Mouse (Mus musculus): ENCODE data around the gene Unc5b. TPM values are rescaled to one million over a fixed set of nuclear protein-coding genes. Genes with fewer than 3 reads are reported as not detected.

The Unc5b gene
- polyA plus RNA-seq, 1 experiment from 2014 or later, result 10.0 TPM

GRCm38 (mm10) chr10:60796474-60796873 is 34.9 kb downstream of the Unc5b start:
- no peak overlapping the region for H3K27ac ChIP-seq (ENCODE audit: low read length)
- H3K4me3 ChIP-seq (ENCODE audit: low read length), result no peak overlapping the region
- H3K9ac ChIP-seq (ENCODE audit: low read length), result no peak overlapping the region
- H3K27me3 ChIP-seq (ENCODE audit: control insufficient read depth, insufficient read depth, low read length), result no peaks in the 10 kb centered on the region
- H3K36me3 ChIP-seq (ENCODE audit: control insufficient read depth, insufficient read depth), result no peaks in the 10 kb centered on the region
- H3K4me2 ChIP-seq (ENCODE audit: low read depth, low read length), result no peak overlapping the region
- no peak for ATAC-seq (replicated peaks; ENCODE audit: extremely low read depth, insufficient read depth, low FRiP score)
- H3K4me1 ChIP-seq (ENCODE audit: control insufficient read depth, insufficient read depth, low read length), result peaks cover 61% of the 10 kb centered on the region
- no peaks in the 10 kb centered on the region for H3K9me3 ChIP-seq (replicated peaks; ENCODE audit: control insufficient read depth, low read length)
- 70% methylated on average over 7 of the region's 7 CpGs for WGBS

DNA sequence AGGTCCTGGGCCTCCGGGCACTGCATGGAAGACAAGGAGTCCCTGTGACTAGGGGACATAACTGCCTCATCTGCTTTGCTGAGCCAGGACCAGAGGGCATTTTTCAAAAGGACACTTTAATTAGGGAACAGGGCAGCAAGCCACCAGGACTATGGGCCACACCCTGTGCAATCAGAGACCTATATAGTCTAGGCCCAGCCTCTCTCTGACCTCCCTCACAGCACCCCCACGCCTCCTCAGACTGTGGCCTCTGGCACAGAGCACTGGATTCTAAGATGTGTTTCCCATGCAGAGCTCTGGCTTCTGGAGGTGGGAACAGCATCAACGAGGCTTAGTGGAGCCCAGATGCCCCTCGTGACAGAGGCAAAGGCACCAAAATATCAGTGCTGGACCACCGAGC is 35.4 kb downstream of the Unc5b start:
- H3K9ac ChIP-seq (ENCODE audit: low read length), result no peak overlapping the region

GRCm38 (mm10) chr10:60794792-60795191 is 36.6 kb downstream of the Unc5b start:
- Histone ChIP-seq H3K27me3 (ENCODE audit: control insufficient read depth, insufficient read depth, low read length) (no peaks in the 10 kb centered on the region), H3K27ac (ENCODE audit: low read length) (peak overlapping the region; percentile 62), H3K36me3 (ENCODE audit: control insufficient read depth, insufficient read depth) (no peaks in the 10 kb centered on the region), H3K9me3 (replicated peaks; ENCODE audit: control insufficient read depth, low read length) (no peaks in the 10 kb centered on the region), H3K9ac (ENCODE audit: low read length) (0 out of 2 replicates have a peak overlapping the region, but pooled peaks have one; percentile 39), H3K4me3 (ENCODE audit: low read length) (no peak overlapping the region), H3K4me1 (ENCODE audit: control insufficient read depth, insufficient read depth, low read length) (peaks cover 46% of the 10 kb centered on the region), H3K4me2 (ENCODE audit: low read depth, low read length) (no peak overlapping the region)
- no peak for ATAC-seq (replicated peaks; ENCODE audit: extremely low read depth, insufficient read depth, low FRiP score)
- WGBS, result 67% methylated on average over 8 of the region's 8 CpGs

More for the DNA sequence above, 35.4 kb downstream of the Unc5b start:
- no peak overlapping the region for H3K4me3 ChIP-seq (ENCODE audit: low read length)
- no peak overlapping the region for H3K4me2 ChIP-seq (ENCODE audit: low read depth, low read length)
- no peak overlapping the region for H3K27ac ChIP-seq (ENCODE audit: low read length)
- no peaks in the 10 kb centered on the region for H3K36me3 ChIP-seq (ENCODE audit: control insufficient read depth, insufficient read depth)
- no peaks in the 10 kb centered on the region for H3K9me3 ChIP-seq (replicated peaks; ENCODE audit: control insufficient read depth, low read length)
- 54% methylated on average over 5 of the region's 5 CpGs for WGBS
- H3K27me3 ChIP-seq (ENCODE audit: control insufficient read depth, insufficient read depth, low read length), result no peaks in the 10 kb centered on the region
- no peak for ATAC-seq (replicated peaks; ENCODE audit: extremely low read depth, insufficient read depth, low FRiP score)
- peaks cover 57% of the 10 kb centered on the region for H3K4me1 ChIP-seq (ENCODE audit: control insufficient read depth, insufficient read depth, low read length)

GRCm38 (mm10) chr10:60794374-60794773 is 37.0 kb downstream of the Unc5b start:
- WGBS, result 65% methylated on average over 11 of the region's 11 CpGs
- Histone ChIP-seq H3K4me2 (ENCODE audit: low read depth, low read length) (no peak overlapping the region), H3K9me3 (replicated peaks; ENCODE audit: control insufficient read depth, low read length) (no peaks in the 10 kb centered on the region), H3K36me3 (ENCODE audit: control insufficient read depth, insufficient read depth) (no peaks in the 10 kb centered on the region), H3K4me3 (ENCODE audit: low read length) (no peak overlapping the region), H3K4me1 (ENCODE audit: control insufficient read depth, insufficient read depth, low read length) (peaks cover 47% of the 10 kb centered on the region), H3K27ac (ENCODE audit: low read length) (peak overlapping the region; percentile 62), H3K9ac (ENCODE audit: low read length) (0 out of 2 replicates have a peak overlapping the region, but pooled peaks have one; percentile 39), H3K27me3 (ENCODE audit: control insufficient read depth, insufficient read depth, low read length) (no peaks in the 10 kb centered on the region)
- no peak for ATAC-seq (replicated peaks; ENCODE audit: extremely low read depth, insufficient read depth, low FRiP score)

DNA sequence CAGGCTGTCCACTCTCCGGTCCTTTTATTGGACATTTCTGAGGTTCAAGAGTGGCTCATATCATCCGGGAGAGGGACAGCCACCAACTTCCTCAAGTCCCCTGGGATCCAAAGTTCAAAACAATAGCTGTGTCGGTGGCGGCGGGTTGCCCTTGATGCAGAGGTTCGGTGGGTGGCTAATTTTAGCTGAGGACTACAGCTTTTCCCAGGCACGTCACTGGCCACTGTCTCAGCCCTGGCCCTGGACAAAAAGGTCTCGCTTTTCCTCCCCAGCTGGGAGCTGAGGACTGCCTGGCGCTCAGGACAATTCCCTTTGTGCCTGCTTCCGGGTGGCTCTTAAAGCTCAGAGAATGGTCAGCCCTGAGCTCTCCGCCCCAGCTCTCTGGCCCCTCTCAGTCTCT is 38.5 kb downstream of the Unc5b start:
- Histone ChIP-seq H3K9ac (ENCODE audit: low read length) (peak overlapping the region; percentile 46), H3K9me3 (replicated peaks; ENCODE audit: control insufficient read depth, low read length) (no peaks in the 10 kb centered on the region), H3K4me1 (ENCODE audit: control insufficient read depth, insufficient read depth, low read length) (peaks cover 41% of the 10 kb centered on the region), H3K36me3 (ENCODE audit: control insufficient read depth, insufficient read depth) (no peaks in the 10 kb centered on the region), H3K27ac (ENCODE audit: low read length) (peak overlapping the region; percentile 81), H3K4me3 (ENCODE audit: low read length) (0 out of 2 replicates have a peak overlapping the region, but pooled peaks have one; percentile 6), H3K27me3 (ENCODE audit: control insufficient read depth, insufficient read depth, low read length) (no peaks in the 10 kb centered on the region), H3K4me2 (ENCODE audit: low read depth, low read length) (peak overlapping the region; percentile 37)
- WGBS, result 16% methylated on average over 11 of the region's 11 CpGs
- ATAC-seq (replicated peaks; ENCODE audit: extremely low read depth, insufficient read depth, low FRiP score), result peak; percentile 61; the same call in 1 of the 2 replicates

- Histone ChIP-seq H3K4me2 (ENCODE audit: low read depth, low read length) (peak overlapping the region; percentile 37; the same call in 1 of the 2 replicates), H3K4me1 (ENCODE audit: control insufficient read depth, insufficient read depth, low read length) (peaks cover 43% of the 10 kb centered on the region), H3K27ac (ENCODE audit: low read length) (peak overlapping the region; percentile 81), H3K27me3 (ENCODE audit: control insufficient read depth, insufficient read depth, low read length) (no peaks in the 10 kb centered on the region), H3K9me3 (replicated peaks; ENCODE audit: control insufficient read depth, low read length) (no peaks in the 10 kb centered on the region), H3K4me3 (ENCODE audit: low read length) (no peak overlapping the region), H3K36me3 (ENCODE audit: control insufficient read depth, insufficient read depth) (no peaks in the 10 kb centered on the region), H3K9ac (ENCODE audit: low read length) (peak overlapping the region; percentile 46)
- 43% methylated on average over 10 of the region's 10 CpGs for WGBS
- ATAC-seq (replicated peaks; ENCODE audit: extremely low read depth, insufficient read depth, low FRiP score), result no peak
Observed at GRCm38 (mm10) chr10:60792365-60792764, 39.0 kb downstream of the Unc5b start.

- Histone ChIP-seq H3K4me3 (ENCODE audit: low read length) (no peak overlapping the region), H3K36me3 (ENCODE audit: control insufficient read depth, insufficient read depth) (no peaks in the 10 kb centered on the region), H3K4me1 (ENCODE audit: control insufficient read depth, insufficient read depth, low read length) (peaks cover 40% of the 10 kb centered on the region), H3K9me3 (replicated peaks; ENCODE audit: control insufficient read depth, low read length) (no peaks in the 10 kb centered on the region), H3K9ac (ENCODE audit: low read length) (no peak overlapping the region), H3K27ac (ENCODE audit: low read length) (no peak overlapping the region), H3K27me3 (ENCODE audit: control insufficient read depth, insufficient read depth, low read length) (no peaks in the 10 kb centered on the region), H3K4me2 (ENCODE audit: low read depth, low read length) (no peak overlapping the region)
- no peak for ATAC-seq (replicated peaks; ENCODE audit: extremely low read depth, insufficient read depth, low FRiP score)
- WGBS, result 74% methylated on average over 6 of the region's 6 CpGs
Observed at GRCm38 (mm10) chr10:60790912-60791311, 40.5 kb downstream of the Unc5b start.

GRCm38 (mm10) chr10:60787303-60788074 is 43.9 kb downstream of the Unc5b start:
- peaks cover 4% of the 10 kb centered on the region; the same call in 1 of the 2 replicates for H3K36me3 ChIP-seq (ENCODE audit: control insufficient read depth, insufficient read depth)
- H3K9ac ChIP-seq (ENCODE audit: low read length), result 0 out of 2 replicates have a peak overlapping the region, but pooled peaks have one; percentile 16
- no peaks in the 10 kb centered on the region for H3K9me3 ChIP-seq (replicated peaks; ENCODE audit: control insufficient read depth, low read length)
- H3K27ac ChIP-seq (ENCODE audit: low read length), result 0 out of 2 replicates have a peak overlapping the region, but pooled peaks have one; percentile 10
- H3K4me3 ChIP-seq (ENCODE audit: low read length), result no peak overlapping the region
- H3K4me2 ChIP-seq (ENCODE audit: low read depth, low read length), result no peak overlapping the region
- H3K4me1 ChIP-seq (ENCODE audit: control insufficient read depth, insufficient read depth, low read length), result peaks cover 16% of the 10 kb centered on the region
- 69% methylated on average over 16 of the region's 16 CpGs for WGBS
- ATAC-seq (replicated peaks; ENCODE audit: extremely low read depth, insufficient read depth, low FRiP score), result no peak
- H3K27me3 ChIP-seq (ENCODE audit: control insufficient read depth, insufficient read depth, low read length), result no peaks in the 10 kb centered on the region

GRCm38 (mm10) chr10:60783608-60784007 is 47.8 kb downstream of the Unc5b start:
- Histone ChIP-seq H3K4me1 (ENCODE audit: control insufficient read depth, insufficient read depth, low read length) (peaks cover 12% of the 10 kb centered on the region), H3K4me3 (ENCODE audit: low read length) (no peak overlapping the region), H3K27ac (ENCODE audit: low read length) (no peak overlapping the region), H3K9me3 (replicated peaks; ENCODE audit: control insufficient read depth, low read length) (no peaks in the 10 kb centered on the region), H3K9ac (ENCODE audit: low read length) (no peak overlapping the region), H3K4me2 (ENCODE audit: low read depth, low read length) (no peak overlapping the region), H3K36me3 (ENCODE audit: control insufficient read depth, insufficient read depth) (peaks cover 4% of the 10 kb centered on the region; the same call in 1 of the 2 replicates), H3K27me3 (ENCODE audit: control insufficient read depth, insufficient read depth, low read length) (no peaks in the 10 kb centered on the region)
- WGBS, result 44% methylated on average over 2 of the region's 2 CpGs
- no peak for ATAC-seq (replicated peaks; ENCODE audit: extremely low read depth, insufficient read depth, low FRiP score)

Measured in heart, embryonic 16.5 days (tissue).